Mouse (Mus musculus): ENCODE measurements around the gene Upk2.
"Not testable (repeated sequence)": the region's sequence is repeated elsewhere in the genome, so short reads cannot be mapped to it uniquely, and the experiment has no call there.

Upk2 gene

GRCm38 (mm10) chr9:44461950-44462349 is 7.2 kb upstream of the Upk2 start:
- DNase-seq: no peak

- peak; percentile 100 for DNase-seq
Measured at GRCm38 (mm10) chr9:44457035-44457742, 2.4 kb upstream of the Upk2 start.

- peak; percentile 89 for DNase-seq
Measured at GRCm38 (mm10) chr9:44454132-44454890, 465 bp downstream of the Upk2 start.

- DNase-seq: peak; percentile 26
Measured at GRCm38 (mm10) chr9:44450387-44450786, 4.4 kb downstream of the Upk2 start.

- not testable (repeated sequence) for DNase-seq
Measured at GRCm38 (mm10) chr9:44444402-44445025, 10.3 kb downstream of the Upk2 start.

GRCm38 (mm10) chr9:44440961-44441360 is 13.8 kb downstream of the Upk2 start, which contains the start of gene Foxr1:
TSS of gene Foxr1 (minus strand) at chr9:44441136.
- no peak for DNase-seq

GRCm38 (mm10) chr9:44435747-44436146 is 19.0 kb downstream of the Upk2 start:
- DNase-seq: no peak

- no peak for DNase-seq
Measured at GRCm38 (mm10) chr9:44432577-44433185, 22.1 kb downstream of the Upk2 start.

GRCm38 (mm10) chr9:44423576-44423975 is 31.2 kb downstream of the Upk2 start:
- DNase-seq: no peak

- no peak for DNase-seq
Measured at GRCm38 (mm10) chr9:44420280-44420898, 34.4 kb downstream of the Upk2 start.

- not testable (repeated sequence) for DNase-seq
Measured at GRCm38 (mm10) chr9:44419730-44420129, 35.0 kb downstream of the Upk2 start.

GRCm38 (mm10) chr9:44418519-44419385 is 36.0 kb downstream of the Upk2 start, which contains the start of gene Ccdc84:
TSS of gene Ccdc84 (minus strand) at chr9:44418569.
- DNase-seq: peak; percentile 44

- peak; percentile 96 for DNase-seq
Measured at GRCm38 (mm10) chr9:44417892-44418363, 36.8 kb downstream of the Upk2 start.

GRCm38 (mm10) chr9:44417156-44417891 is 37.5 kb downstream of the Upk2 start:
- DNase-seq: no peak

- no peak for DNase-seq
Measured at GRCm38 (mm10) chr9:44412781-44413180, 42.0 kb downstream of the Upk2 start.

GRCm38 (mm10) chr9:44412306-44412705 is 42.5 kb downstream of the Upk2 start:
- DNase-seq: no peak

GRCm38 (mm10) chr9:44411601-44412130 is 43.1 kb downstream of the Upk2 start:
- DNase-seq: no peak

GRCm38 (mm10) chr9:44410647-44411336 is 44.0 kb downstream of the Upk2 start:
- no peak for DNase-seq

- DNase-seq: not testable (repeated sequence)
Measured at GRCm38 (mm10) chr9:44408693-44409092, 46.1 kb downstream of the Upk2 start.

GRCm38 (mm10) chr9:44407752-44408097 is 47.1 kb downstream of the Upk2 start:
- no peak for DNase-seq

All from retina, postnatal 1 day (tissue).